Comparison of ENCODE assay signal across 11 mouse cellular contexts in the genomic region with DNA sequence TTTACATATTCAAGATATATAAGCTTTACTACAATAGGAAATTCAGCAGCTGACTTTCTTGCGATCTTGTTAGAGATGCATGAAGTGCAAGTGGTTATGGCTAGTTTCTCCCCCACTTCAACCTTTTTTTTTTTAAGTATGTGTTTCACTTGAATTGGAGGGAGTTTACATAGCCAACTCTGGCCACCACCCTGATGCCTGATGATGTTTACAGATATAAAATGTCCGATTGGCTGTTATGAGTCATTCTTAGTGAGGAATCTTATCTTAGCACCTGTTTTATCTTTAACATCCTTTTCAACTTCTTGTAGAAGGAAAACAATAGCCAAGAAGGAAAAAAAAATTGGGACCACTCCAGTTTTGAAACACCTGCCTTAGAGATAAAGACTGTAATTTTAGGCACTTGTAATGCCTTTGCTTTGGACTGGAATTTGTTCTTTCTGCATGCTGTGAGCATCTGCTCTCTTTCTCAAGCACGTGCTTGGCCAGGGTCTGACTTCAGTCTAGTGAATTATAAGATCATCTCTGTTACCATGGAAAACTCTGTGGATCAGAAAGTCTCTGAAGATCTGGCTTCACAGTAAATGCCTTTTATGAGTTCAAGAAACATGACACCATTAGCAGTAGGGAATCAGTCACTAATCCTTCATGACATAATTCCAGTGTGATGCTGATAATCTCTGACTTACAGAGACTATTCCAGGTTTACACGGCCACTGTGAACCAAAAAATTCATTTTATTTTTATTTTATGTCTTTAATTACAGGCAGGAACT.
DNase-seq lines count a peak whose midpoint lies in the region; ATAC-seq and TF ChIP-seq lines count a peak whose summit lies in the region.
"Had no signal": no experiment of that assay in that cellular context is flagged by ENCODE, and none has a peak within 500 bp of the region (broad histone marks: within the 10 kb centered on the region; RNA-seq: fewer than 3 reads in every experiment).

No protein-coding gene starts in this region.

- H3K9ac ChIP-seq in neural tube, embryonic 11.5 days (ENCODE audit: low read length), result no peak overlapping the region
- no peak overlapping the region for H3K9ac ChIP-seq in limb, embryonic 15.5 days
- H3K9ac ChIP-seq: liver, embryonic 15.5 days had no signal

- no peaks in the 10 kb centered on the region for H3K4me1 ChIP-seq in neural tube, embryonic 11.5 days (ENCODE audit: control insufficient read depth, insufficient read depth, low read length)
- no peaks in the 10 kb centered on the region for H3K4me1 ChIP-seq in limb, embryonic 15.5 days
- H3K4me1 ChIP-seq: liver, embryonic 15.5 days had no signal

- no peak overlapping the region for H3K4me2 ChIP-seq in neural tube, embryonic 11.5 days (ENCODE audit: low read depth)
- H3K4me2 ChIP-seq in limb, embryonic 15.5 days, result no peak overlapping the region
- H3K4me2 ChIP-seq: liver, embryonic 15.5 days had no signal

- no peaks in the 10 kb centered on the region for H3K27me3 ChIP-seq in neural tube, embryonic 11.5 days (ENCODE audit: control insufficient read depth, insufficient read depth, low read length)
- H3K27me3 ChIP-seq in limb, embryonic 15.5 days, result no peaks in the 10 kb centered on the region
- H3K27me3 ChIP-seq: CH12.LX; liver, embryonic 15.5 days had no signal

- no peaks in the 10 kb centered on the region for H3K36me3 ChIP-seq in neural tube, embryonic 11.5 days (ENCODE audit: control insufficient read depth, insufficient read depth, low read length)
- no peaks in the 10 kb centered on the region for H3K36me3 ChIP-seq in limb, embryonic 15.5 days
- H3K36me3 ChIP-seq: liver, embryonic 15.5 days had no signal

- no peak for ATAC-seq in neural tube, embryonic 11.5 days (ENCODE audit: insufficient read depth, low FRiP score, low TSS enrichment)
- ATAC-seq in limb, embryonic 15.5 days (ENCODE audit: insufficient number of reproducible peaks, low FRiP score, low TSS enrichment, low read depth), result 0 out of 2 replicates have a peak, but pooled peaks have one; percentile 61

- intact Hi-C loops in gastrocnemius, adult 2 months (cut with DNase I), result loop anchor here (5.0 to 10.0 kb wide), 3 partner anchors 92 to 298 kb away; a partner anchor contains a TSS
- intact Hi-C loops in gastrocnemius, postnatal 36 days (cut with DNase I), result loop anchor here (10.0 kb wide), 1 partner anchor 291 kb away; no protein-coding TSS in a partner anchor

- TF ChIP-seq CTCF in gastrocnemius, adult 2 months (IDR thresholded peaks at IDR 0.05), result no peak

- WGBS in neural tube, embryonic 11.5 days, result 61% methylated on average over 4 of the region's 4 CpGs
- WGBS in limb, embryonic 15.5 days, result 39% methylated on average over 4 of the region's 4 CpGs

- no peaks in the 10 kb centered on the region for H3K9me3 ChIP-seq in neural tube, embryonic 11.5 days (ENCODE audit: control insufficient read depth, low read length)
- no peaks in the 10 kb centered on the region for H3K9me3 ChIP-seq in limb, embryonic 15.5 days
- H3K9me3 ChIP-seq: liver, embryonic 15.5 days had no signal

- no peak overlapping the region; the same call in 1 of the 2 replicates for H3K4me3 ChIP-seq in gastrocnemius, adult 2 months
- no peak overlapping the region for H3K4me3 ChIP-seq in neural tube, embryonic 11.5 days (ENCODE audit: low read depth, low read length)
- H3K4me3 ChIP-seq in limb, embryonic 15.5 days, result no peak overlapping the region
- H3K4me3 ChIP-seq: liver, embryonic 15.5 days had no signal

- peak; percentile 34 for DNase-seq in gastrocnemius, adult 2 months
- no peak for DNase-seq in gastrocnemius, postnatal 36 days
- peak; percentile 10 for DNase-seq in neural tube, embryonic 11.5 days (ENCODE audit: low spot score)
- no peak for DNase-seq in neural tube, embryonic 10.5 days (ENCODE audit: extremely low spot score, low spot score)
- no peak for DNase-seq in right cerebral cortex, postnatal 4 days
- DNase-seq in adrenal gland, postnatal 14 days, result no peak
- DNase-seq in cerebellum, adult 9-11 months, result no peak
- DNase-seq: cerebellum, adult 18-20 months had no signal

- H3K27ac ChIP-seq in gastrocnemius, adult 2 months, result peak overlapping the region; percentile 86
- H3K27ac ChIP-seq in neural tube, embryonic 11.5 days (ENCODE audit: low read depth, low read length), result no peak overlapping the region
- H3K27ac ChIP-seq in limb, embryonic 15.5 days, result no peak overlapping the region
- H3K27ac ChIP-seq: liver, embryonic 15.5 days had no signal

Comparison
In these comparisons a context has a peak if more than half of its experiments do, and no peak if none do; other contexts are left out.
1. DNase-seq: peak in gastrocnemius, adult 2 months (single experiment) and neural tube, embryonic 11.5 days (single experiment); none in gastrocnemius, postnatal 36 days (0 of 2), neural tube, embryonic 10.5 days (single experiment), right cerebral cortex, postnatal 4 days (single experiment), adrenal gland, postnatal 14 days (single experiment) and cerebellum, adult 9-11 months (single experiment).